Mouse (Mus musculus) hindbrain, embryonic 13.5 days (tissue): ENCODE results near the gene St5. TPM values are rescaled to one million over a fixed set of nuclear protein-coding genes. Genes with fewer than 3 reads are reported as not detected.
A peak's percentile ranks its signal among the peaks of the same experiment; 100 is the strongest.

ENCODE experiments used
- ATAC-seq: fragments of 200-750 bp; cut with Nextera tagmentation; 2 replicates; pipeline ENCODE4 v1.8.0; 2017; ENCODE audit warnings: moderate TSS enrichment; ENCODE audit not compliant: low FRiP score
- H3K27ac ChIP-seq: fragments of 300-500 bp; sonication (generic); 2 replicates; pipeline ENCODE4 v1.5.1; 2015; ENCODE audit warnings: inconsistent platforms, mild to moderate bottlenecking, moderate library complexity
- H3K27me3 ChIP-seq: fragments of 300-500 bp; sonication (generic); 2 replicates; pipeline ENCODE4 v1.6.1; 2015; ENCODE audit warnings: mild to moderate bottlenecking, inconsistent platforms
- H3K36me3 ChIP-seq: fragments of 300-500 bp; sonication (generic); 2 replicates; pipeline ENCODE4 v1.6.1; 2015; ENCODE audit warnings: mild to moderate bottlenecking, inconsistent platforms
- H3K4me1 ChIP-seq: fragments of 300-500 bp; sonication (generic); replicated peaks from 2 replicates; pipeline ENCODE4 v1.6.1; 2015; ENCODE audit warnings: inconsistent platforms
- H3K4me2 ChIP-seq: fragments of 300-500 bp; sonication (generic); 2 replicates; pipeline ENCODE4 v1.6.1; 2015; ENCODE audit warnings: inconsistent platforms, mild to moderate bottlenecking, moderate library complexity
- H3K4me3 ChIP-seq: fragments of 300-500 bp; sonication (generic); 2 replicates; pipeline ENCODE4 v1.5.1; 2015; ENCODE audit warnings: mild to moderate bottlenecking, inconsistent platforms
- H3K9ac ChIP-seq: fragments of 300-500 bp; sonication (generic); 2 replicates; pipeline ENCODE4 v1.6.1; 2015; ENCODE audit warnings: mild to moderate bottlenecking, inconsistent platforms
- H3K9me3 ChIP-seq: fragments of 300-500 bp; sonication (generic); 2 replicates; pipeline ENCODE4 v1.6.1; 2016; ENCODE audit warnings: inconsistent platforms
- WGBS: fragments of 180-500 bp; shearing (Covaris S2); methylation state at CpG from one replicate; pipeline ENCODE4 v1.1.7; 2015; 5-methylcytosine and 5-hydroxymethylcytosine counted together
- polyA plus RNA-seq: library from polyadenylated mRNA; unstranded; fragments of >200 nt; fragmentation: Nextera tagmentation; extraction: Ambion mirVana; gene quantifications from 2 replicates; pipeline ENCODE4 v1.2.1, GENCODE M21; 2015

The St5 gene
- polyA plus RNA-seq, 1 experiment from 2014 or later = 25.6 TPM

DNA sequence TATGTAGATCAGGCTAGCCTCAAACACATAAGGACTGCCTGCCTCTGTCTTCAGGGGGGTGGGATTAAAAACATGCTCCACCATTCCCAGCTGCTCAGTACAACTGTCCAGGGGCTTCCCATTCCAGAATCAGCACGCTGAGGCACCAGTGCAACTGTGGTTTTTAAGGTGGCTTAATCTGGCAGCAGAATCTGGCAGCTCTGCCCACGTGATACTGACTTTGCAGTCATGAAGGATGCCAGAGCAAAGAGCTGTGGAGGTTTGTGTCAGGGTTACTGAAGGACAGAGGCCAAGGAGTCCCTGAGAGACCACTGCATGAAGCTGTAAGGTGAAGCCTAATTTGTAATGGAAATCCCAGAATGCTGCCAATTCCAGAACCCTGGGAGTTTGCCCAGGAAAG, 192.6 kb downstream of the St5 start:
- Histone ChIP-seq H3K9ac (no peak overlapping the region), H3K4me1 (peaks cover 8% of the 10 kb centered on the region), H3K27ac (no peak overlapping the region), H3K9me3 (no peaks in the 10 kb centered on the region), H3K4me2 (no peak overlapping the region), H3K27me3 (no peaks in the 10 kb centered on the region), H3K4me3 (no peak overlapping the region), H3K36me3 (no peaks in the 10 kb centered on the region)
- 72% methylated on average over 2 of the region's 2 CpGs for WGBS
- no peak for ATAC-seq

DNA sequence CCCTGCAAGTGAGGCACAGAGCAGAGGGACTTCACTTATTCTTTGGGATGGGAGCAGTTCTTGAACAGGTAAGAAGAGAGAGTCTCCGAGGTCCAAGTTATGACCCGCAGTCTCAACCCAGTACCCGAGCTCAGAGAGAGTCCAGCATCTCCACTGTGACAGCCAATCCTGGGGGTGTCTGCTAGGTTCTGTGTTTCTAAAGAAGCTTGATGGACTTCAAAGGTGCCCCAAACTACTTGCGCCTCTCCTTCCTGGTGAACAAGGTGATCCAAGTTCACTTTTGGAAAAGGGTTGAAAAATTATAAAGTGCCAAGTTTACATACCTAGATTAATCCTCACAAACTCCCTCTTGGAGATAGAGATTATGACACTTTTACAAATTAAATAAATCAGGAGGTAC, 195.4 kb downstream of the St5 start, which contains the start of gene Trim66:
Gene Trim66, minus strand, starts transcription at position 101 of the 400 bp plus-strand sequence.
- H3K9ac ChIP-seq = no peak within 1 kb of the TSS
- H3K27me3 ChIP-seq = no peaks in the 10 kb centered on the region
- H3K9me3 ChIP-seq = no peaks in the 10 kb centered on the region
- WGBS = 90% methylated on average over 4 of the region's 4 CpGs
- H3K4me3 ChIP-seq = no peak within 1 kb of the TSS
- peak within 1 kb of the TSS; percentile 33 for H3K4me2 ChIP-seq
- H3K36me3 ChIP-seq = no peaks in the 10 kb centered on the region
- H3K4me1 ChIP-seq = peaks cover 8% of the 10 kb centered on the region
- ATAC-seq = no peak
- no peak within 1 kb of the TSS for H3K27ac ChIP-seq

DNA sequence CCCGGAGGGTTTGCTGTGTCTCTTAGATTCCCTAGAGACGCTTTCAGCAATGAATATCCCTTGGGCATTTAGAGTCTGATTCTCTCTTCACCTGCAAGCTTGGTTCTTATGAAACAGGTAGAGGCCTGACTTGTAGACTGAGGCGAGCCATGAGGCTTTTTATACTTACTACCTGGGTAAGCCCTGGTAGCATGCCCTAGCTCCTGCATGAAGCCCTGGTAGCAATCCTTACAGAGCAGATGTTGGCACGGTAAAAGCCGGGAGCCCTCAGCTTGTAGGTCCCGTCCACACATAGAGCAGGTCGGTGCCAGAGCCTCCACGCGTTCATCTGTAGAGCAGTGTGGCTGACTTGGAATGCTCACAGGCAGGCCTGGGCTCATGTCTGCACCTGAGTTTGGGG, 195.8 kb downstream of the St5 start:
- Histone ChIP-seq H3K27me3 (no peaks in the 10 kb centered on the region), H3K9ac (no peak overlapping the region), H3K4me1 (peaks cover 8% of the 10 kb centered on the region), H3K27ac (no peak overlapping the region), H3K36me3 (no peaks in the 10 kb centered on the region), H3K4me2 (peak overlapping the region; percentile 33), H3K4me3 (no peak overlapping the region), H3K9me3 (no peaks in the 10 kb centered on the region)
- WGBS = 38% methylated on average over 9 of the region's 9 CpGs
- ATAC-seq = 0 out of 2 replicates have a peak, but pooled peaks have one; percentile 17

DNA sequence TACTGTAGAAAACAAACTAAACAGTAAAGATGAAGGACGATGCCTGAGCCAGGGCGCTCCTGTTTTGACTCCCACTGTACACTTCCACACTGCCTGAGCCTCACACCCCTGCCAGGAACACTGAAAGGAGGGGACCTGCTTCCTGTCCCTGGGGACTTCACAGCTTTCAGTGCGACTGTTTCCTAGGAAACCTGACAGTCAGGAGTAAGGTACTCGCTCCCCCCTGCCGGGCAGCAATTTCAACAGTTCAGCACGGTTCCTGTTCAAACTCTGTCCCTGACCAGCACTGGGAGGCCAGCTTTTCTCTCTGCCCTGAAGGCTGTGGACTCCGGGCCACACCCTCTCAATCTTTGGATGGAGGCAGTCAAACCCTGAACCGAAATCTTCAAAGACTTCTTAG, 196.3 kb downstream of the St5 start:
- no peaks in the 10 kb centered on the region for H3K27me3 ChIP-seq
- peaks cover 8% of the 10 kb centered on the region for H3K4me1 ChIP-seq
- no peaks in the 10 kb centered on the region for H3K36me3 ChIP-seq
- no peaks in the 10 kb centered on the region for H3K9me3 ChIP-seq
- no peak overlapping the region for H3K4me3 ChIP-seq
- 7% methylated on average over 8 of the region's 8 CpGs for WGBS
- peak overlapping the region; percentile 33 for H3K4me2 ChIP-seq
- no peak overlapping the region for H3K27ac ChIP-seq
- no peak overlapping the region for H3K9ac ChIP-seq
- peak; percentile 76 for ATAC-seq

DNA sequence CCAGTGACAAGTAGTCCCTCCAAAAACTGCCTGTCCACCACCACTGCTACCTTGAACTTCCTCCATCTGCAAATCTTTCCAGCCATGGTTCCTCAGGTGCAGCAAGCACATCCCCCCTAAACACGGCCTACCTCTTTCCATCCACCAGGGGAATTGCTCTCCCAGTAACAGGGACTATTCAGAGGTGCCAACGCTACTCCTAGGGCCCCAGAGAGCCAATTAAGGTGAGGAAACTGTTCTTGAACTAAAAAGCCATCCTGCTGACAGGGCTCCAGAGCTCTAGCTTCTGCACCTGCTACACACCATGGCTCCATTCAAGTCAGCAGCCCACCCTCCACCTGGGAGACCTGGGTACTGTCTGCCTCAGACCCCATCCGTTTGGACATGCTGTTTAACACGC, 205.9 kb downstream of the St5 start:
- Histone ChIP-seq H3K9me3 (no peaks in the 10 kb centered on the region), H3K9ac (no peak overlapping the region), H3K27ac (no peak overlapping the region), H3K4me1 (peaks cover 16% of the 10 kb centered on the region), H3K4me3 (no peak overlapping the region), H3K27me3 (0 out of 2 replicates have a peak, but pooled peaks cover 7% of the 10 kb centered on the region), H3K4me2 (no peak overlapping the region), H3K36me3 (no peaks in the 10 kb centered on the region)
- ATAC-seq = no peak
- WGBS = 52% methylated on average over 4 of the region's 4 CpGs

DNA sequence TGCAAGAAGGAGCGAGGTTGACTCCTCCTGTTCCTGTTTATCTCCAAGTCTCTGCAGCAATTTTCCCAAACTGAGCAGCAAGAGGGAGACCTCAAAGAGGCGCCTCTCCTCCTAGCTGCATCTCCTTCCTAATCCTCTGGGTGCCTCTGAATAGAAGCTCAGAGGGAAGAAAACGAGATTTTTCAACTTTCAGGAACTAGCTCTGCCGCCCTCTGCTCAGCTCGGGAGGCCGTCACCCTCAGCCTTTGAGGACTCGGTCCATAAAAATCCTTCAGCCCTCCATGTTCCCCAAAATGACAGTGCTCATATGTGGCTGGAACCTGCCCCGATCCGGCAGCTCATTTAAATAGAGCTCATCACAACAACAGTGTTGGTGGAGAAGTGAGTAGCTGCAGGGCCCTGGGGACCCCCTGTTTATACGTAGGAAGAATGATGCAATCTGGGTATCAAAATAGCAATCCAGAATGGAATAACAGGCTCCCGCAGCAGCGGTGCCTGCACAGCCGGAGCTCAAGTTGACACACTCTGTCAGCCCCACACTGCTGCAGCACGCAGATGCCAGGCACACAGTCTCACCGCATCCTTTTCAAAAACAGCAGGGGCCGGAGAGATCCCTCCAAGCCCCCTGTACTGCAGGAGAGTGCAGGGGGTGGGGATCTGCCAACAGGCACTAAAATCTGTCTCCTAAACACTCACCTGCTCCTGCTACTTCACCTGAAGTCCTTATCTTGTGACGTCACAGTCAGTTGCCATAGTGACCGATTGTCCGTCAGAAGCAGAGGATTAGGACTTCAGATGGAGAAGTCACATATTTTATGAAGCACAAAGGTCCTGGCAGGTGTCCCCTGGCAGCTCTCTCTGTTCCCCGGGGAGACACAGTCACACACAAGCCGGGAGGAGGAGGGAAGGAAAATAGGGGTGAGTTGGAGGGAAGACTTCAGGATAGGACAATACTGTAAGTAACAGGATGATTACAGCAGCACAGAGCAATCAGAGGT, 209.8 kb downstream of the St5 start:
- Histone ChIP-seq H3K4me1 (peaks cover 16% of the 10 kb centered on the region), H3K4me2 (peak overlapping the region; percentile 59), H3K4me3 (peak overlapping the region; percentile 41), H3K27ac (no peak overlapping the region), H3K9me3 (no peaks in the 10 kb centered on the region), H3K27me3 (0 out of 2 replicates have a peak, but pooled peaks cover 12% of the 10 kb centered on the region), H3K9ac (peak overlapping the region; percentile 64), H3K36me3 (no peaks in the 10 kb centered on the region)
- 15% methylated on average over 21 of the region's 21 CpGs for WGBS
- ATAC-seq = peak; percentile 74

DNA sequence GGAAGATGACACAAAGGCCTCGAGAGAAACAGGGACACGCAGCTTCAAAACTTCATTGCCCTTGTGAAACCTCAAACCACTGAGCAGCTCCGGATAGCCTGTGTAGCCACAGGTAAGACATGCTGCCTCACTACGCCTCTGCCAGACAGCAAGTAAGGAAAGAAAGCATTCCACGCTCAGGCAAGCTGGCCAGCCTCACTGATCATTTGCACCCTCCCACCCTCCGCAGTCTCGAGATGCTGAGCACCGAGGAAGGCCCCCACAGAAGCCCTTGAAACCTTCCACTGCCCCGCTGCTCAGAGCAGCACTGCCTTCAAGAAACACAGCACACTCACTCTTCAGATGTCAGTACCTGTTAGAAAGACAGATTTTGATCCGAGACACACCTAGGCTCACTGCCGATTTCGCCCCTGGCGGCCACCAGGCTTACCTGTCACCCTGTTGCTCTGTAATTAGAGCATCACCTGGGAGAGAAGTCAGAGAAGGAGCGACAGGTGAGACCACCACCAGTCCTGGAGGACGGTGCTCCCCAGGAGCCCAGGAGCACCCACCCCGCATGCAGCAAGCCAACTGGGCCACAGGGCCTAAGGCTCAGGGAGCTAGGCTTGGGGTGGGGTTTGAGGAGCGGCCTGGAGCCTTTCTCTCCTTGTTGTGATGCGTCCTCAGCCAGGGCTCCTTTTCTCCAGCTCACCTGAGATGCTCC, 210.6 kb downstream of the St5 start:
- H3K4me3 ChIP-seq = peak overlapping the region; percentile 41
- 62% methylated on average over 18 of the region's 18 CpGs for WGBS
- H3K4me2 ChIP-seq = peak overlapping the region; percentile 59
- H3K9ac ChIP-seq = peak overlapping the region; percentile 64
- no peaks in the 10 kb centered on the region for H3K9me3 ChIP-seq
- no peaks in the 10 kb centered on the region for H3K36me3 ChIP-seq
- H3K27me3 ChIP-seq = 0 out of 2 replicates have a peak, but pooled peaks cover 12% of the 10 kb centered on the region
- peaks cover 16% of the 10 kb centered on the region for H3K4me1 ChIP-seq
- H3K27ac ChIP-seq = no peak overlapping the region
- ATAC-seq = 0 out of 2 replicates have a peak, but pooled peaks have one; percentile 57

DNA sequence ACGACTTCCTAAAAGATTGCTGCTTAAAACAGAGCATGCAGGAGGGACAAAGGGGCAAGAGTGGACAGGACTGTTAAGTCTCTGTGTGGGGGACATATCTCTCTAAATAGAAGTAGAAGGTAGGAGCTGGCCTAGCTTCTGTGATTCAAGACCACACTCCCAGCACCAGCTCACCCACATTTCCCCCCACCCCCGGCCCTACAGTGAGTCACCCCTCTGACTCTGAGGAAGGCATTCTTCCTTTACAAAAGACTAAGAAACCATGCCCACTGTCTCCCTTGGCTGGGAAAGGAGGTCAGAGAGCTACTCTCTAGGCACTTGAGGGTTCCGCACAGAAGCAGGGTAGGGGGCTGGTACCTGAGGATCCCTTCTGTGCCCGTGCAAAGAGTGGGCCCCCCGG, 219.2 kb downstream of the St5 start:
- H3K36me3 ChIP-seq = no peaks in the 10 kb centered on the region
- H3K9ac ChIP-seq = no peak overlapping the region
- no peak overlapping the region for H3K27ac ChIP-seq
- no peaks in the 10 kb centered on the region for H3K9me3 ChIP-seq
- H3K4me2 ChIP-seq = no peak overlapping the region
- H3K4me1 ChIP-seq = peaks cover 4% of the 10 kb centered on the region; the same call in 1 of the 2 replicates
- H3K27me3 ChIP-seq = no peaks in the 10 kb centered on the region
- no peak overlapping the region for H3K4me3 ChIP-seq
- 72% methylated on average over 5 of the region's 5 CpGs for WGBS
- ATAC-seq = no peak

DNA sequence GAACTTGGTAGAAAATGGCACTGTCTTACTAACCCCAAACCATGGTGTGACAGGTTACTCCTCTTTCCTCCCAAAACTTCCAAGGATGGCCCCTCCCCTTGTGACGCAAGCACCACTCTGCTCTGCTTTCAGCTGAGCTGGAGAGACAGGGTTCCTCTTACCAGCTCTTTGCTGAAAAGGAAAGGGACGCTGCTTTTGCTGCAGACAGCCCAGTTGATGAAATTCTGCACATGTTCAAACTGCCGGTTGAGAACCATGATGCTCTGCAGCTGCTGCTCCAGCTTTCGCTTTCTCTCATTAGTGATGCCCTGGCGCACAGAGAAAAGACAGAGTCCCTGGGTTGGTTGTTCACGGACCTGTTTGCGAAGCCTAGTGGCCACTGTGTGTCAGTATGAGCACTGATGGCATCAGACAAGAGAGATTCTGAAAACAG, 222.6 kb downstream of the St5 start:
- ATAC-seq = peak; percentile 57; the same call in 1 of the 2 replicates
- Histone ChIP-seq H3K9ac (no peak overlapping the region; the same call in 1 of the 2 replicates), H3K9me3 (no peaks in the 10 kb centered on the region), H3K4me1 (peaks cover 4% of the 10 kb centered on the region; the same call in 1 of the 2 replicates), H3K4me3 (no peak overlapping the region), H3K4me2 (peak overlapping the region; percentile 31; the same call in 1 of the 2 replicates), H3K36me3 (no peaks in the 10 kb centered on the region), H3K27me3 (no peaks in the 10 kb centered on the region), H3K27ac (no peak overlapping the region)
- 24% methylated on average over 7 of the region's 7 CpGs for WGBS

DNA sequence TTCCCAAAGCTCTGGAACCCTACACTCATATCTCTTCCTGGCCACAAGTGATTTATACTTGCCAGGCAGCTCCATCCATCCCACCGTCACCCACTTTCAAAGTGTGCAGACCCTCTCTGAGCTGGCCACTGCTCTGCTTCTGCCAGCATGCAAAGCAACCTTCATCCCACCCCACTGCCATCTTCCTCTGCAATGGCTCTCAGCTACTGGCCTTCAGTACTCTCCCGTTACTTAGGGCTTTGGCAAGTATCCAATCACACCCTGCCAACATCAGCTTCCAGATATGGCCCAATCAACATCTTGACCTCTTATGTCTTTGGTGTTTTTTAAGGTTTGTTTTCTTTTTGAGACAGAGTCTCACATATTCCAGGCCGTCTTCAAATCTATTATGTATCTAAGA, 225.5 kb downstream of the St5 start:
- WGBS = 95% methylated on average over 3 of the region's 3 CpGs
- Histone ChIP-seq H3K4me2 (no peak overlapping the region), H3K9me3 (no peaks in the 10 kb centered on the region), H3K27me3 (no peaks in the 10 kb centered on the region), H3K4me3 (no peak overlapping the region), H3K9ac (no peak overlapping the region), H3K27ac (no peak overlapping the region), H3K36me3 (no peaks in the 10 kb centered on the region), H3K4me1 (no peaks in the 10 kb centered on the region)
- ATAC-seq = no peak
